Mouse (Mus musculus): Measurements from ENCODE around the gene Tmem33.

Gene Tmem33

DNA sequence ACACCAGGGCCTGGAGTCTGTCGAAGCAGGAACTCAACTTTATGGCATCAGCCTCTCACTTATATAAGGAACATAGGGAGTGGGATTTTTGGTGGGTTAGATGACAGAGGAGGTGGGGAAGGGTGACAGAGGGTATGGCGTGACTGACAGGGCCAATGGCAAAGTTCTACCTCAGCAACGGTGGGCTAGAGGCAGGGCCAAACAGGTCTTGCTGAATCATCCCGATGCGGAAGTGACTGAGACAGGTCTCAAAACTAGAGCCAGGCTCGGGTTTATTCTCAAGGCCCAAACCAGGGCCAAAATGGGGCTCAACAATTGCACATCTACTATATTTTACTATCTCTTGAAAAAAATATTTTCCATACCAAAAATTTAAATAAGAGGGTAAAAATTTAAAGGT lies 80.4 kb downstream of the Tmem33 start:
- DNase-seq, result no peak
